Mouse (Mus musculus) thymus, adult 2 months (tissue): ENCODE results near the gene Mynn. TPM values are rescaled to one million over a fixed set of nuclear protein-coding genes. Genes with fewer than 3 reads are reported as not detected.

Experiments used
- DNase-seq: peaks from one replicate; pipeline ENCODE4 v3.0.0; 2021
- H3K27ac ChIP-seq: fragments of 200-500 bp; 2 replicates; pipeline ENCODE4 v1.5.1; 2012; ENCODE audit warnings: low read length, control low read depth; ENCODE audit not compliant: control insufficient read depth, insufficient read depth
- H3K27me3 ChIP-seq: fragments of 200-500 bp; 2 replicates; pipeline ENCODE4 v1.6.1; 2012; ENCODE audit warnings: mild to moderate bottlenecking, low read length, moderate library complexity, mixed read lengths; ENCODE audit not compliant: control insufficient read depth, insufficient read depth
- H3K36me3 ChIP-seq: fragments of 200-500 bp; 2 replicates; pipeline ENCODE4 v1.6.1; 2012; ENCODE audit warnings: mild to moderate bottlenecking, low read length, moderate library complexity; ENCODE audit not compliant: control insufficient read depth, insufficient read depth
- H3K4me1 ChIP-seq: fragments of 200-500 bp; replicated peaks from 2 replicates; pipeline ENCODE4 v1.6.1; 2012; ENCODE audit warnings: low read length; ENCODE audit not compliant: control insufficient read depth, insufficient read depth
- H3K4me3 ChIP-seq: fragments of 200-500 bp; 2 replicates; pipeline ENCODE4 v1.5.1; 2012; ENCODE audit warnings: mild to moderate bottlenecking, low read length, control low read depth, moderate library complexity; ENCODE audit not compliant: control insufficient read depth, insufficient read depth
- CTCF ChIP-seq: fragments of 200-500 bp; IDR thresholded peaks from 2 replicates; pipeline ENCODE4 v1.5.1; 2012; ENCODE audit warnings: mild to moderate bottlenecking, control low read depth, low read length, moderate library complexity, borderline replicate concordance; ENCODE audit not compliant: control insufficient read depth, poor library complexity, insufficient read depth; ENCODE audit errors: extremely low read depth
- POLR2A ChIP-seq: fragments of 200-500 bp; IDR thresholded peaks from 2 replicates; pipeline ENCODE4 v1.6.1; 2012; ENCODE audit warnings: mild to moderate bottlenecking, low read length, control low read depth, moderate library complexity; ENCODE audit not compliant: control insufficient read depth, poor library complexity, insufficient read depth; ENCODE audit errors: extremely low read depth
- WGBS: fragments of 180-500 bp; shearing (Covaris S2); methylation state at CpG from one replicate; pipeline ENCODE4 v1.1.7; 2018; 5-methylcytosine and 5-hydroxymethylcytosine counted together
- polyA plus RNA-seq: library from polyadenylated mRNA; depleted of rRNA; stranded (reverse); fragments of >200 nt; gene quantifications from 2 replicates; pipeline ENCODE4 v1.2.3, GENCODE M21; 2012; rRNA removed

Gene Mynn
- polyA plus RNA-seq, 1 experiment, result 14.0 TPM

DNA sequence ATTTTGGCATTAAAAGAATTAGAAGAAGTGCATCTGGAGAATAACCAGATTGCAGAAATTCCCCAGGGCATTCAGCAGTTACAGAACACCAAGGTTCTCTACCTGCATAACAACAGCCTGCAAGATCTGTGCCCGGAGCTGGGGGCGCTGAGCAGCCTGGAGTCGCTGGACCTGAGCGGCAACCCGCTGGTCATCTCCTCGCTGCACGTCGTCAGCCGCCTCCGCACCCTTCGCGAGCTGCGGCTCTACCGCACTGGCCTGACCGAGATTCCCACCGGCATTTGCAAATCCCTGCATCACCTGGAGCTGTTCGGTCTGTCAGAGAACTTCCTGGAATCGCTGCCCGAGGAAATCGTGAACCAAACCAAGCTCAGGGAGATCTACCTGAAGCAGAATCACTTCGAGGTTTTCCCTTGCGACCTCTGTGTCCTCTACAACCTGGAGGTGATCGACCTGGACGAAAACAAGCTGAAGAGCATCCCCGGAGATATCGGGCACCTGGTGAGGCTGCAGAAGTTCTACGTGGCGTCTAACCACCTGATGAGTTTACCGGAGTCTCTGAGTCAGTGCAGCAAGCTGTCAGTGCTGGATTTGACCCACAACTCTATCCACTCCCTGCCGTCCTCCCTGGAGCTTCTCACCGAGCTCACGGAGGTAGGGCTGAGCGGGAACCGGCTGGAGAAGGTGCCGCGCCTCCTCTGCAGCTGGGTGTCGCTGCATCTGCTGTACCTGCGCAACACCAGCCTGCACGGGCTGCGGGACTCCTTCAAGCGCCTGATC lies 48.4 kb downstream of the Mynn start:
- H3K4me3 ChIP-seq, result no peak overlapping the region
- H3K27ac ChIP-seq, result no peak overlapping the region
- H3K27me3 ChIP-seq, result peaks cover 18% of the 10 kb centered on the region
- H3K4me1 ChIP-seq, result 0 out of 2 replicates have a peak, but pooled peaks cover 3% of the 10 kb centered on the region
- TF ChIP-seq POLR2A, result no peak
- no peak for TF ChIP-seq CTCF
- 3% methylated on average over 41 of the region's 41 CpGs for WGBS
- H3K36me3 ChIP-seq, result no peaks in the 10 kb centered on the region
- DNase-seq, result peak; percentile 4

DNA sequence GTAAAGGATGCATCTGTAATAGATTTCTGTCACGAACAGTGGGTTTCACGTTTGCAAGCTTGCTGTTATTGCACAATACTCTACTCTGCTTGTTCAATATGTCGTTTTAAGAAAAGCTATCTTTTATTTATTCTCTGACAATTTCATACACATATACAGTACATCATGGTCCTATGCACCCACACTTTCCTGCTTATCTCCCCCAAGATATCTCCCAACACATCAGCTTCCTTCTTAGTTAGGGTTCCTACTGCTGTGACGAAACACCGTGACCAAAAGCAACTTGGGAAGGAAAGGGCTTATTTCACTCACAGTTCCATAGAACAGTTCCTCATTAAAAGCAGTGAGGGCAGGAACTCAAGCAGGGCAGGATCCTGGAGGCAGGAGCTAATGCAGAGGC lies 54.1 kb downstream of the Mynn start:
- 84% methylated on average over 5 of the region's 5 CpGs for WGBS
- H3K27me3 ChIP-seq, result 0 out of 2 replicates have a peak, but pooled peaks cover 4% of the 10 kb centered on the region
- no peaks in the 10 kb centered on the region for H3K4me1 ChIP-seq
- no peak overlapping the region for H3K27ac ChIP-seq
- H3K4me3 ChIP-seq, result no peak overlapping the region
- H3K36me3 ChIP-seq, result no peaks in the 10 kb centered on the region
- no peak for DNase-seq
- TF ChIP-seq CTCF, result no peak
- no peak for TF ChIP-seq POLR2A

DNA sequence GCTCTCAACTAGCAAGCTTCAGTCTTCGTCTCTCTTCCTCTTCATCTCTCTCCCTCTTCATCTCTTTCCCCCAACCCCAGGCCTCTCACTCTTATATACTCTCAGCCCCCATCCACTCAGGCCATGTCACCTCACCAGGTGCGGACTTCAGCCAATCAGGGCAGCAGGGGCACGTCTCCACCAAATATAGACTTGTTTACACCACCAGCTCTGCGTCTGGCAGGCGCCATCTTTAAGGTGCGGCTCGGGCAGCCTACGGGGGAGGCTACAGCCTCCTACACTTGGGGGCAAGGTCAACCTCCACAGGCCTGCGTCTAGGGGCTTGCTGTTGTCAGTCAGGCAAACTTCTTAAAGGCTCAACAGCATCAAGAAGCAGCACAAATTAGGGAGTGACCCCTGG lies 56.6 kb downstream of the Mynn start:
- WGBS, result 92% methylated on average over 9 of the region's 9 CpGs
- no peak for DNase-seq
- Histone ChIP-seq H3K4me3 (no peak overlapping the region), H3K27ac (no peak overlapping the region), H3K36me3 (no peaks in the 10 kb centered on the region), H3K4me1 (no peaks in the 10 kb centered on the region), H3K27me3 (no peaks in the 10 kb centered on the region)
- TF ChIP-seq POLR2A (no peak), CTCF (no peak)

Other genes starting within 250 kb of the Mynn start
- gene Mecom, start 54.1 kb upstream of the Mynn start, polyA plus RNA-seq, result 0.54 and 0.92 TPM in 2 replicates
- gene Actrt3, start 2.1 kb upstream of the Mynn start, polyA plus RNA-seq, result not detected in 2 replicates
- gene Lrriq4, start 42.4 kb downstream of the Mynn start, polyA plus RNA-seq, result not detected in 2 replicates
- 0.04 and 0.06 TPM in 2 replicates for gene Lrrc34, start 45.8 kb downstream of the Mynn start, polyA plus RNA-seq
- gene Lrrc31, start 97.8 kb downstream of the Mynn start, polyA plus RNA-seq, result 0.23 and 0.31 TPM in 2 replicates
- not detected in 2 replicates for gene Samd7, start 144.2 kb downstream of the Mynn start, polyA plus RNA-seq
- gene Sec62, start 190.8 kb downstream of the Mynn start, polyA plus RNA-seq, result 12.7 and 12.9 TPM in 2 replicates